Mouse (Mus musculus) embryo, embryonic 11.5 days (tissue): ENCODE measurements around the gene Hivep3.

Source experiments
- DNase-seq: peaks from one replicate; pipeline ENCODE4 v3.0.0-alpha.2; 2012; ENCODE audit warnings: low read depth, low spot score

Hivep3 gene

DNA sequence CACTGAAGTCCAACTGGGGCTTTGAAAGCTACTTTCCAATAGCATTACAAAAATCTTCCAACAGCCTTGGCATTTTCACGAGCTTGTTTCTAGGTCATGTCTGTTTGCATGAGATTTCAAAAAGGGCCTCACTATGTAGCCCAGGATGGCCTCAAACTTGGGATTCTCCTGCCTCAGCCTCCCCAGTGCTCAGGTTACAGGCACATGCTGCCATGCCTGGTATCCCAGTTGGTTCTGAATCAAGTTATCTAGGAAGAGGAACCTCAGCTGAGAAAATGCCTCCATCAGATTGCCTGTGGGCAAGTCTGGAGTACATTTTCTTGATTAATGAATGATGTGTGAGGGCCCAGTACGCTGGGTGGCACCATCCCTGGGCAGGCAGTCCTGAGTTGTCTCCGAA lies 324.6 kb downstream of the Hivep3 start:
- DNase-seq, result no peak

DNA sequence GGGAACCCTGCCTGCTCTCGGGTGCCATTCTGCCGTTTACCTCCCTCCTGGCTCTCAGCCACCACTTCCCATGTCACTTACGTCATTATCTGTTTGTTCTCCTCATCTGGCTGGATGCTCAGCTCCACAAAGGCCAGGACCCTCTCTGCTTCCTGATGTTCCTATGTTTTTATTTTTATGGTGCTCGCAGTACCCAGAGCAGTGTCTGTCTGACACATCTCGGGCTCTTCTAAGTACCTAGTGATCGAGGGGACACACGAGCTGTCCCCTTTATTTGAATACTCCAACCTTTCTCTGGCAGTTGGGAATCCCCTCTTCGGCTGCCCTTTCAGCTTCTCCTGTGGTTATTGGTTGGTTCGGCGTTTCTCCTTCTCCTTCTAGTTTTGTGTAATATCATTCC lies 325.2 kb downstream of the Hivep3 start:
- DNase-seq, result no peak

DNA sequence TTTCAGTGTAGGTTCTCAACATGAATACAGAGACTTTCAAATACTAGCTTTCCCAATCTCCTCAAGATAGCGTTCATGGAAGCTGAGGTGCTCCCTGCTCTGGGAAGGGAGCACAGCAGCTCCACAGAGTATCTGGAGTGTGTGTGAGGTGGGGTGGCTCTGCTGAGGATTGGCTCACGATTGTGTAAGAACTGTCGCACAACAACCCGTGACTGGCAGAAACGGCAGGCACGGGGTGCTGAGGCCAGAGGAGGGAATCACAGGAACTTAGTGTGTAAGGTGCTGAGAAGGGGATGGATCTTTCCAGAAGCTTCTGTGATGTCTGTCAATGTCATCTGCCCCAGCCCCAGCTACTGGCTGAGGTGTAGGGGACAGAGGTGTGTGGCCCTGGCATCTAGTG lies 328.1 kb downstream of the Hivep3 start:
- no peak for DNase-seq

DNA sequence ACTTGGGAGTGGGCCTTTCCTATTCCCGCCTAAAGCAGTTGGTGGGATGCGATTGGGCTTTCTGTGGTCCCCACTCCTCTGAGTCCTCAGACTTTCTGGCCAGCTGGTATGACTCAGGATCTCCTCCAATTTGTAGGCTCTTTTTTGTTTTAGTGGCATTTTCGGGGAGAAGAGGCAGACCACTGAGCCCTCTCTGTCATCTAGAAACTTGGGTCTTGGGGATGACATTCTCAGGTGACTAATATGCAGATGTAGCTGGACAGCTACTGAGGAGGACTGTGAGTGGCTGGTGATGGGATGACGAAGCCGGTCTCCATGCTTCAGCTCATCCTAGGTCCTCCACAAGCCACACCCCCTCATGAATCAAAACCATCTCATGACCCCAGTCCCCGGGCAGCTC lies 328.6 kb downstream of the Hivep3 start:
- DNase-seq, result no peak

DNA sequence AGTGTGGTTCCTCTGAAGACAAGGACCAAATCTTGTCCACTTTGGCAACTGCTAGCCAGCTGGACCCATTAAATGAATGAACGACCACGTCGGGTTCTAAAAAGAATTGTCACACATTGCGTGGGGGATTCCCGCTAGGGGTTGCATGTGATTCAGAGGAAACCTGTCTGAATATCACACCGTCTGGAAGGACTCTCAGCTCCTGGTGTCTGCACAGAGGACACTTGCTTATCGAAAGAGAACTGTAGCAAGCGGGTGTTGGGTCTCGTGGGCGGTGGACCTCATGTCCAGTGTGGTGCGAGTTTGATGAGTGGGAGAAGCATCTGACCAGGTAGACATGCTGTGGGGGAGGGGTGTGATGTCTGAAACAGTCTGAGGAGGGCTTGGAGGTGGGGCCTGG lies 329.2 kb downstream of the Hivep3 start:
- DNase-seq, result no peak

DNA sequence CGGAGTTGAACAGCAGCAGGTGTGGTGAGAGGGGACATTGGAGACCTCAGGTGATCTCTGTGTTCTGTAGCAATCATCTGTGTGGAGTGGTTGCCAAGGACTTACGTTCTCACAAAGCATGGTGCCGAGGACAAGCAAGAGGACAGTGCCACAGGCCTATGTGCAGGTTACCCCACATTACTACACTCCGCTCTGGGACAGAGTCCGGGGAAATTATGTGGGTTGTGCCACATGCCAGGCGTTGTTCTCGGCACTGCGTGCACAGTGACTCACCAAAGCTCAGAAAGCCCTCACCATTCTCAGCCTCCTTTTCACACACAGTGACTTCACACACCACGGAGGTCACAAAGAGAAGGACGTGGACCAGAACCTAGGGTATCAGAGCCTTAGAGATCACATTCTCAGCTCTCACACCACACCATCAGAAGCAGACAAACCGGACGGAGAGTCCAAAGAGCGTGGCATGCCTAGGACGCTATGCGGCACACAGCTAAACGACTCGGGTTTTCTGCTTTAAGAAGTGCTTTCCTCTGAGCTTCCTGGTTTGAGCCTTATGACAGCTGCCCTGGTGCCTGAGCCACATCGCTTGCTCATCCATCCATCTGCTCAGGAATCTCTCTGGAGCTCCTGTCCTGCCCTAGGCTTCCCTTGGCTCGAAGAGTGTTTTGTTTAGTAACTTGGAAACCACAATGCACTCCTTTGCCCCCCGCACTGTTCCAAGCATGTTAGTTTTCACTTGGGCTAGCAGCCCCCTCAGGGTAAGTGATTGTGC lies 330.0 kb downstream of the Hivep3 start:
- DNase-seq, result no peak

DNA sequence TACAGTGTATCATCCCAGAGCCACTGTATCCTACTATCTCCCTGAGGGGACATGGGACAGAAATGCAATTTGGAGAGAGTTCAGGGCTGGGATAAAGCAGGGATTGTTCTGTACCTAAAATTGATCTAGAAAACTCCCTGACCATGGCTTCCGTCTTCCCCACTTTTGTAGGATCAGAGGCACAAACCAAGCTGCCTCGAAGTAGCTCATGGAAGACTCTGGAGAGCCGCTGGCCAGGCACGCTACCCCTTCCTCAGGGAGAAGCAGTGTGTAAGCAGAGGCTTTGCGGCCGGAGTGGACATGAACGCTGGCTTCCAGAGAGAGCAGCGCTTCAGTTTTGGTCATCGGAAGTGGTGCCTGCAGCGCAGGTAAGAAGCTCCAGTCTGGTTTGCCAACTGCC lies 331.1 kb downstream of the Hivep3 start, which contains the start of gene AL607142.1:
TSS of gene AL607142.1 (plus strand) at position 301 of the 400 bp plus-strand sequence.
- DNase-seq, result no peak

DNA sequence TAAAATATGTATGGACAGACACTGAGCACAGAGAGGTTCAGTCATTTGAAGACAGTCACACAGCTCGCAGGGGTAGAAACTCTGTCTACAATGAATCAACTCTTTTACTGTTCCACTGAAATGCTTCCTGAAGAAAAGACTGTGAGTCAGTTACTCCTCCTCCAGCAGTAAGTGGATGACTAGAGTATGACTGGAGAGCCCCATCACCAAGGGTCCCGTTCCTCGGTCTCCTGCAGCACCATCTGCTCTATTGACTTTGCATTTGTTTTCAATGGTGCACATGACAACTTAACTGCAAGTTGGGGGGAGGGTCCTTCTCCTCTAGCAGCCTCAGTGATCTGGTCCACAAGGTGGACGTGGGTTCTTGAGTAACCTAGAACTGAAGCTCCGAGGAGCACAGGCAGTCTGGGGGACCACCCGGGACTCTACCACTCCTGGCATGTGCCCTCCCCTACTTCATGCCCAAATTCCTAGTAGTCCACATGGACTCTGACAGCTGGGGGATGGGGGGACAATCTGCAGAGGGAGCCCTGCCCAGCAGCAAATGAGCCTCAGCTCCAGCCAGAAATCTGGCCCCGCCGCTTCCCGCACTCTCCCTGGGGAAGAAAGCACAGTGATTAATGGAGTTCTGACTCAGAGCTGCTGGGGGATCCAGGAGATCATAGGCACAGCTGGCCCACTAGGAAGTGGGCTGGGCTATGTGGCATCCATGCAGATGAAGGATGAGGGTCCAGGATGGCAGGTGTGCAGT lies 333.4 kb downstream of the Hivep3 start:
- DNase-seq, result peak; percentile 7

DNA sequence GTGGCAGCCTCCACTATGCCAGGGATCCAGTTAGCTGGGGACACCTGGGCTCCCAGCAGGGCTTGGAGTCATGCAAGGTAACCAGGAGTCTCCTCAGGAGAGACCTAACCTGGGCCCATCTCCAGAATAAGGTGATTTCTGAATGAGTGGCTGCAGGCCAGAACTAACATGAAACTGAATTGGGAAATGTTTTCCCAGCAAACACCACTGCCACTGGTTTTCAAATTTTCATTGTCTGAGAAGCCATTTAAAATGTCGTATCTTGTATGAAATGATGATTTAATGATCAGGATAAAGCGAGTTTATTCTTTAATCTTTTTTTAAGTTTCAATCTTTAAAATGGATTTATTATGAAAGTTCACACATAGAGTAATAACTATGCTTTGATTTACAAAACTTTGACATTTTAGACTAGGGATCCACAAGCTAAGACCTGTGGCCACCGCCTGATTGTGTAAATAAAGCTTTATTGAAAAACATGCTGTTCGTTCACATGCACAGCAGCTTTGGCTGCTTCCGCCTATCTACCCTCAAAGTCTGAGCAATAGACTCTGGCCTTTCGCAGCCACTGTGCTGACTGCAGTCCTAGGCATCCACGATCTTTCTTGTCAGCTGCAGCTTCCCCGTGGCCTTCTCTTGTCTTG lies 334.1 kb downstream of the Hivep3 start:
- no peak for DNase-seq

DNA sequence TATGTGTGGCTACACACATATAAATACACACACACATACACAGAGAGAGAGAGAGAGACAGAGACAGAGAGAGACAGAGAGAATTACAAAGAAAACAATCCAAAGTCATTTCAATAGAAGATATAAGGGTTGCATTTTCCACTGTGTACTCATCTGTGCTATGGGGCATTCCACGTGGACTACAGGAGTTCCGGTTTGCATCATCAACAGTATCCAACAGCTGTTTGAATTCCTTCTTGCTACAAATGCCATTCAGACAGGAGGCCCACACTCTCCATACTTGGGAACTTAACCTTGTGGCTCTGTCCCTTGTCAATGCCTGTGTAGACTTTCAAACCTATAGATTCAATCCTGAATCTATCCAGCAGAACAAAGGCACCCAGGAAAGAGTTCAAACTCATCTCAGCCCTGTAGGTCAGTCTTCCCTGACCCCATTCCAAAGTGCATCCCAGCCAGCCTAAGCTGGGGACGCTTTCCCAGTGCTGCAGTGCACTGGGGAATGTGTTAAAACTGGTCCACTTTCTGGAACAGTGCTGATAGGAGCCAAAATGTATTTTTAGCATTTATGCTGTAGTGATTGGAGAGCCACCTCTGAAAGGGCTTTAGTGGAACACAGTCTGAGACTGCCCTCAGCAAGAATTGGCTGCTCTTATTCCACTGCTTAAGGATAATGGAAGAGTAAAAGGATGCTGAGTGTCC lies 335.4 kb downstream of the Hivep3 start:
- no peak for DNase-seq

DNA sequence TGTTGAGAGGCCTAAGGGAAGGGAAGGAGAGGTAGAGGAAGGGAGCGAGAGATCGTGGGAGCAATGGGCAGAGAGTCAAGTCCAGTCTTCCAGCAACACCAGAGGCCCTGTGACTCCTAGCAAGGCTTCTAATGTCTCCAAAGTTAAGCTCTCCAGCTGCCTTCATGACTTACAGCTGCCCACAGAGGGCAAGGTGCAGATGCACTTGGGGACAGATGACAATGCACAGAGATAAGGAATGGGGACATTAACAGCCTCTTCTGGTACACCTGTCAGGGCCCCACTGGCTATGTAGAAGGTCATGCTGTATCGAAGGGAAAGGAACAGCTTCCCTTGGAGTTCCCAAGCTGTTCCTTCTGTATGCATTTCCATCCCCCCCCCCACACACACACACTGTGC lies 336.0 kb downstream of the Hivep3 start:
- DNase-seq, result no peak

DNA sequence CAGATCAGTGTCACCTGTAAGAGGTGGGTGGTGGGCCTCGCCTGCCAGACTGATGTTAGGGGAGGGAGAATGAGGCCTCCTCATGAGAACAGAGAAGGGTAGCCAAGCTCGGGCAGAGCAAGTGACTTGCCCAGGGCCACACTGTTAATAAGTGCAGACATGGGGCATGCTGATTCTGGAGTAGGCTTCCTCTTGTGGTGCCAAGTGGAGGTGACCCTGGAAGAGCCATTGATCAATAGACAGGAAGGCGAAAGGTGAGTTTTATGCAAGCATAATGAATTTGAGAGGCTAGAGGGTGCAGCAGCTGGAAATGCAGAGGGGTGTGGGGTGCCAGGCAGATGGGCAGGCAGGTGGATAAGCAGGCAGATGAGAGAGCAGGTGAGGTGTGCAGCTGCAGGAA lies 337.8 kb downstream of the Hivep3 start:
- DNase-seq, result no peak

DNA sequence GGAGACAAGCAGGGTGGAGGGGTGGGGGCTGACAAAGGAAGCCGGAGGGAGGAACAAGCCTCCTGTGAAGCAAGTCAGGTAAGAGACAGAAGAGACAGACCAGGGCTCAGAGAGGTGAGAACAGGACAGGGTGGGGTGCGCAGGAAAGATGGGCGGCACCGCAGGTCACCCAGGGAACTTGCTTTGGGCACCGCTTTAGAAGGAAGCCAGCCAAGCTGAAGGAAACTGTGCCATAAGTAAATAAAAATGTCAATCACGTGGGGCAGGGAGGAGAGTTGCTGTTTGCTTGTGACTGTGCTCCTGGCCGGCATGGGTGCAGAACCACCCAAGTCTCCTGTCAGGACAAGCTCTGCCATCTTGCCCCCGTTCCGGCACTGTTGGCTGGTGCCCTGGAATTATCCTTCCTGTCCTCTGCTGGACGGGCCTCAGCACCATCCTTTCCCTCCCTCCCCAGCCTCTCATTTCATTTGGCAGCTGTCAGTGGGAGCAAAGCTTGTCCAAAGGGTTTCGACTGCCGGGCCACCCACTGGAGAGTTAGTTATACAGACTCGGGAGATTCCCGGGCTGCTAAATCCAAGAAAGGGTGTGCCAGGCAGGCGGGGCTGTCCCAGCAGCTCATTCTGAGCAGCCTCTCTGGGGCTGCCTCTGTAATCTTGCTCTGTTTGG lies 338.4 kb downstream of the Hivep3 start:
- DNase-seq, result no peak

DNA sequence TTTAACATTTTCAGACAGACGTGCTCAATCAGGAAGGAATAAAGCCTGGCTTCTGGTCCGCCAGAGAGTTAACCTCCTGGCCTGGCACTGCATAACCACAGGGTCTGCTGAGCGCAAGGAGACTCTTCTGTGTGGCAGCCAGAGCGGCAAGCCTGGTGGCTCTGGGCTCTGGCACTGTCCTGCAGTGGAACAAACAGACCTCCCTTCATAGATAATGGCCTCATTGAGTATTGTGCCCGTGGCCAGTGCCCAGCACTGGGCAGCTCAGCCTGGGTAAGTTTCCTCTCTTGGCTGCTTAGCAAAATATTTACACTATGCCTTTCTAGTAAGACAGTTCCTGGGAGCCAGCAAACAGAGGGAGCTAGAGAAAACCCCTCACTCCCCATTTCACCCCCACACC lies 340.5 kb downstream of the Hivep3 start:
- DNase-seq, result no peak

DNA sequence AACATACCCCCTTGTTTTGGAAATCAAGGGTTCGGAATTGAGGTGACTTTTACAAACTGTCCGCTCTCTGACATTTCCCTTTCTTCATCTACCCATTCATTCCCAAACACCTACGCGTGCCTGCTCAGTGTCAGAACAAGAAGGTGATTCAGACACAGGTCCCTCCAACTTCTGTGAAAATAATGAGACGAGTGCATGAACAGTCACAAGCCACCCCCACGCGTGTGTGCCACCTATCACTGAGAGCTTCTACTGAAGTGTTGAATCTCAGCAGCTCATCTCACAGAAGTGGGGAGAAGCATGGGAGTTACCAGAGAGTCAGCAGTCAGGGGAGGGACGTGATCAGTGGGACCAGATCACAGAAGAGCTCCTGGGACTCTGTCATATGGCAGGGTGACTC lies 343.7 kb downstream of the Hivep3 start:
- no peak for DNase-seq

DNA sequence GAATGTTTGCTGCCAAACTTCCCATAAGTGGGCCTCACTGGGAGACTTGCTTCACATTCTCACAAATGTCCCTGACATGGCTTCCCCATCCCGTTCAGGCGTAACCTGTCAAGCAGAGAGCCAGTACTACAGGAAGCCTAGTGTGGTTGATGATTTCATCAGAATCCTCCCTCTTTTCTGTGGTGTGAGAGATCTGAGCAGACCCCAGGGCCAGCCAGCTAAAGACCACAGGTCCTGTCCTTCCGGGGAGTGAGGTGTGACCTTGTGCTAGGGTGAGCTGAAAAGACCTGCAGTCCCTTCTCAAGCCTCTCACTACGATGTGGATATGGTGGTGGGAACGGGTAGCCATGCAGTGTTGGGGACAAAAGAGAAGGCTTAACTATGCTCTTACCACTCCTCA lies 348.9 kb downstream of the Hivep3 start:
- DNase-seq, result no peak

DNA sequence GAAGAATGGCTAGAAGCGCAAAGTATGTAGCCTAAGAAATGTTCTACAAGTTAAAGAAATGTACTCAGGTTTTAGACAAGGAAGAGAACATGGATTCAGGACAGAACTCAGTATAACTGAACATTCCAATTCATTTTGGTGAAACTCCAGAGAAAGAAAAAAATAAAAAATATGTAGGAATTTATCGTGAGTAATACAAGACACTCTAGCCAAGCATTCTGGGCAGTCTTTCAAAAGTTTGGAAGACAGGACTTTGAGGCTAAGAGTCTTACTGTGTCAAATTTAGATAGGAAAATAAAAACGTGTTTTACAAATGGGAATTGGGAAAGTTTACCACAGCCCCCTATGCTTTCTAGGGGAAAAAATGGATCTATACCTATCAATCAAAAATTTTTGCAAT lies 350.1 kb downstream of the Hivep3 start:
- no peak for DNase-seq

DNA sequence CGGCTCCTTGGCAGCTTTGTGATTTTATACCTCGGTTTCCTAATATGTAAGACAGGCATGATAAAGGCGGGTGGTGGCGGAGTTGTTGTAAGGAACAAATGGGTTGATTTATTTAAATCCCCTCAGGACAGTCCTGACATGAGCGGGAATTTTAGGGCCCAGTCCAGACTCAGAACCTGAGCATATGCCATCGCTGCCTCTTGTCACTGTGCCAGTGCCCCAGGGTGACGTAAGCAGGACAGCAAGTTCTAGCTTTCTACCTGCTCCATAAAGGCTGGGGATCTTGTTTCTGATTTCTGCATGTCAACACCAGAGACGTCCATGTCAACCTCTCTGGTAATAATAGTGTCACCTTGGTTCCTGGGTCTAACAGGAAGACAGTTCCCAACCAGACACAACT lies 356.0 kb downstream of the Hivep3 start:
- no peak for DNase-seq

DNA sequence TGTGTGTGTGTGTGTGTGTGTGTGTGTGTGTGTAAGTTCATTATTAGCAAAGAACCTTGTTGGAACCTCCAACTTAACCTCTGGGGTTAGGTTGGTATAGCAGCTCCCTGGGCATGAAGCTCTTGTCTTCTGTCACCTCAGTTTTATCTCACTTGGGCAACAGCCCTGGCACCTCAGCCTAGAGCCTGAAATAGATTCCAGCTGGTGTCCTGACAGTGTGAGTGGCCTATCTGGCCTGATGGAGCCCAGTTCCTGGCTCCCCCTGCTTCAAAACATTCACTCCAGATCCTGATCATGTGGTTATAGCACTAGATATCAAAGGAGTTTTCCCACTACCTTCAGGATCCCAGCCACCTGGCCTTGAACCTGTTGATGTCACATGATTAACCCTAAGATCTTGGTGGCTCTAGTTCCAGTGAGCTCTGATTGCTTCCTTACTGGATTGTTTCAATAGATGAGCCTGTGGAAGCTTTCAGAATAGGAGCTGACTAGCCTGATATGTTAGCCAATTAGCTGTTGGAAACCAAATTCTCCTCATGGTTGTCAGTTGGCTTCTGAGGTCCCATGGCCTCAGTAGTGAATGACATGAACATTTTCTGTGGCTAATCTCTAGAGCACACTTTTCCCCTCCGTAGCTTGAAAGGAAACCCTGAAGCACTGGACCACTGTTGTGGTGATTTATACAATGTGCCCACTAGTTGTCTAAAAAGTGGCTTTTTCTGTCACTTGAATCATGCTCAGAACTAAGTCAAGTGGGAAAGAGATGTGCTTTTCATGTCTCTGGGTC lies 358.6 kb downstream of the Hivep3 start:
- no peak for DNase-seq

DNA sequence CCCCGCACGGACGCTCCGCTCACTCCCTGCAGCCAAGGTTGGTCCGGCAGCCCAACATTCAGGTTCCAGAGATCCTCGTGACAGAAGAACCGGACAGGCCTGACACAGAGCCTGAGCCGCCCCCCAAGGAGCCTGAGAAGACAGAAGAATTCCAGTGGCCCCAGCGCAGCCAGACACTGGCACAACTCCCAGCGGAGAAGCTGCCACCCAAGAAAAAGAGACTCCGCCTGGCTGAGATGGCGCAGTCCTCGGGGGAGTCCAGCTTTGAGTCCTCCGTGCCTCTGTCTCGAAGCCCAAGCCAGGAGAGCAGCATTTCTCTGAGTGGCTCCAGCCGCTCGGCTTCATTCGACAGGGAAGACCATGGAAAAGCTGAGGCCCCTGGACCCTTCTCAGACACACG lies 363.4 kb downstream of the Hivep3 start:
- DNase-seq, result no peak

DNA sequence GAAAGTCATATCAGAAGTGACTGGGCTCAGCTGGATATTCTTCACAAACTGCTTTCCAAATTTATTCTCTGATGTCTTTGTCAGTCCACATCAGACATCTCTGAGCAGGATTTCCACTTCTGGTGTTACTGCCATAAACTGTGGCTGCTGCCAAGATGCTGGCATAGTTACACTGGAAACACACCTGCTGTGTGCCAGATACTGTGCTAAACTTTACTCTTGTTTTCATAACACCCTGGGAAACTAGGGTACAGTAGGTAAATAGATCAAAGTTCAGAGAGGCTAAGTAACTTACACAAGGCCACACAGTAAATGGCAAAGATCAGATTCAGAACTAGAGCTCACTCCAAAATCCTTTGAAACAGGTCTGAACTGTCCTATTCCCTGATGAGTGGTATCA lies 367.6 kb downstream of the Hivep3 start:
- no peak for DNase-seq
